Mouse (Mus musculus) heart, postnatal 36 days (tissue): ENCODE results near the gene Bmpr1b. TPM values are rescaled to one million over a fixed set of nuclear protein-coding genes. Genes with fewer than 3 reads are reported as not detected.

Experiments used
- total RNA-seq, 2 experiments: library from RNA; stranded (reverse); gene quantifications; 2 replicates each; pipeline ENCODE4 v1.2.3; 2021

Gene Bmpr1b
- total RNA-seq, 2 experiments from 2014 or later: 0.16 to 0.22 TPM

Other genes with a start within 250 kb of the Bmpr1b start
- 100 to 1,000 TPM; 634 to 793 TPM for gene Pdlim5, start 226.3 kb upstream of the Bmpr1b start, total RNA-seq